Mouse (Mus musculus) lung, embryonic 16.5 days (tissue): ENCODE data around the gene 2610507B11Rik. TPM values are rescaled to one million over a fixed set of nuclear protein-coding genes. Genes with fewer than 3 reads are reported as not detected.

ENCODE experiments used
- ATAC-seq: fragments of 200-750 bp; cut with Nextera tagmentation; 2 replicates; pipeline ENCODE4 v1.8.0; 2017; ENCODE audit warnings: low read depth, mild to moderate bottlenecking, moderate library complexity
- H3K27ac ChIP-seq: fragments of 300-500 bp; sonication (generic); 2 replicates; pipeline ENCODE4 v1.5.1; 2014; ENCODE audit warnings: mild to moderate bottlenecking, control low read depth, low read length
- H3K27me3 ChIP-seq: fragments of 300-500 bp; sonication (generic); 2 replicates; pipeline ENCODE4 v1.6.1; 2014; ENCODE audit warnings: low read depth, low read length, mixed read lengths; ENCODE audit not compliant: control insufficient read depth, insufficient read depth
- H3K36me3 ChIP-seq: fragments of 300-500 bp; sonication (generic); 2 replicates; pipeline ENCODE4 v1.6.1; 2014; ENCODE audit warnings: low read length; ENCODE audit not compliant: control insufficient read depth, insufficient read depth
- H3K4me1 ChIP-seq: fragments of 300-500 bp; sonication (generic); replicated peaks from 2 replicates; pipeline ENCODE4 v1.6.1; 2014; ENCODE audit warnings: low read length, mixed read lengths; ENCODE audit not compliant: control insufficient read depth, insufficient read depth
- H3K4me2 ChIP-seq: fragments of 300-500 bp; sonication (generic); 2 replicates; pipeline ENCODE4 v1.6.1; 2014; ENCODE audit warnings: low read depth, low read length, control low read depth
- H3K4me3 ChIP-seq: fragments of 300-500 bp; sonication (generic); 2 replicates; pipeline ENCODE4 v1.5.1; 2014; ENCODE audit warnings: mild to moderate bottlenecking, low read length, control low read depth
- H3K9ac ChIP-seq: fragments of 300-500 bp; sonication (generic); 2 replicates; pipeline ENCODE4 v1.6.1; 2014; ENCODE audit warnings: low read length, control low read depth
- H3K9me3 ChIP-seq: fragments of 300-500 bp; sonication (generic); 2 replicates; pipeline ENCODE4 v1.6.1; 2016; ENCODE audit warnings: low read length; ENCODE audit not compliant: control insufficient read depth
- WGBS: fragments of 180-500 bp; shearing (Covaris S2); extraction: QIAGEN DNeasy Blood & Tissue Kit; methylation state at CpG from one replicate; pipeline ENCODE4 v1.1.7; 2014; 5-methylcytosine and 5-hydroxymethylcytosine counted together
- polyA plus RNA-seq: library from polyadenylated mRNA; unstranded; fragments of >200 nt; fragmentation: Nextera tagmentation; extraction: Ambion mirVana; gene quantifications from 2 replicates; pipeline ENCODE4 v1.2.1, GENCODE M21; 2015

2610507B11Rik gene
- polyA plus RNA-seq, 1 experiment from 2014 or later, result 63.5 TPM

DNA sequence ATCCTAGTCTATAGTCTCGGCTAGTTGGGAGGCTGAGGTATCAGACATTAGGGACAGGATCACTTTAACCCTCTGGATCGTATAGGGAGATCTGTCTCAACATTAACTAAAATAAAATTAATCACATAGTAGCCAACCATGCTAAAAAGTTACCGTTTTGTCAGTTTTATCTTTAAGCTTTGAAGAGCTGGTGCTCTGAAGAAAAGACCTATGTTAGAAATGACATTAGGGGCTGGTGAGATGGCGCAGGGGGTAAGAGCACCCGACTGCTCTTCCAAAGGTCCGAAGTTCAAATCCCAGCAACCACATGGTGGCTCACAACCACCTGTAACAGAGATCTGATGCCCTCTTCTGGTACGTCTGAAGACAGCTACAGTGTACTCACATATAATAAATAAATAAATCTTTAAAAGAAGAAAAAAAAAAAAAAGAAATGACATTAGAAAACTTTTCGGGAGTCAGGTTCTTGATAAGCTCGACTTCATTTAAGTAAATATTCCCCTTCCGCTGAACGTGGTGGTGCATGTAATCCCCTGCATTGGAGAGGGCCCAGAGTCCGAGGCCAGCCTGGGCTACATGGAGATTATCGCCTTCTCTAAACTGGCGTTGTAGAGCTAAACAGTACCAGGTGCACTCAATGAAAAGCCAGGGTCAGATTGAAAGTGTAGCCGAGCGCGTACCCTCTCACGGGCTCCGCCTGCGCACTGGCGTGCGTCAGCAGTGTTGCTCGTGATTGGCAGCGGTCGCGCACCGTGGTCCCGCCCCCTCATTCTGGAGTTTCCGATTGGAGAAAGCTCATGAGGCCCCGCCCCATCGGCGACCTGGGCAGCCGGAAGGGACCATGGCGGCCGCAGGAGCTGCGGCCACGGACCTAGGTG, 66.3 kb downstream of the 2610507B11Rik start, which contains the start of gene Pigs:
Pigs (plus strand) TSS at position 782 of the 878 bp plus-strand sequence.
- Histone ChIP-seq H3K4me2 (peak within 1 kb of the TSS; percentile 93), H3K36me3 (no peaks in the 10 kb centered on the region), H3K9me3 (no peaks in the 10 kb centered on the region), H3K9ac (peak within 1 kb of the TSS; percentile 89), H3K4me1 (peaks cover 15% of the 10 kb centered on the region), H3K27ac (peak within 1 kb of the TSS; percentile 55; the same call in 1 of the 2 replicates), H3K27me3 (no peaks in the 10 kb centered on the region), H3K4me3 (peak within 1 kb of the TSS; percentile 66)
- 10% methylated on average over 37 of the region's 37 CpGs for WGBS
- peak; percentile 98 for ATAC-seq

DNA sequence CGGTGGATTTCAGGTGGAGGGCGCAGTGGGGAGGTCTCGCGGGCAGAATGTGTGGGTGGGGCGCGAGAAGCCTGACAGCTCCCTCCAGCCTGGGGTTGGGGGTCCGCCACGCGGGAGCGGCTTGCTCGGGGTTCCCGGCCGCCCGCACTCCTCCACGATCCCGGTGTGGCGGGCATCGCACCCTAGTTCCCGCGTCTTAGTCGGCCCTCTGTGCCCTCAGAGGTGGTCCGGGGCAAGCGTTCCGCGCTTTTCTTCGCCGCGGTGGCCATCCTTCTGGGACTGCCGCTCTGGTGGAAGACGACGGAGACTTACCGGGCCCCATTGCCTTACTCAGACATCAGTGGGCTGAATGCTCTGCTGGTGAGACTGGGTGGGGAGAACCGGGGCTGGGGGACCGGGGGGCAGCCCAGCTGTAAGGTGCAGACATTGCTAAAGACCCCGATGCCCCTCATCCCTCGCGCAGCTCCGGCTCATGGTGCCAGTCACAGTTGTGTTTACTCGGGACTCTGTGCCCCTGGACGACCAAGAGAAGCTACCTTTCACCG, 67.0 kb downstream of the 2610507B11Rik start:
- peak; percentile 40 for ATAC-seq
- H3K27ac ChIP-seq, result no peak overlapping the region

DNA sequence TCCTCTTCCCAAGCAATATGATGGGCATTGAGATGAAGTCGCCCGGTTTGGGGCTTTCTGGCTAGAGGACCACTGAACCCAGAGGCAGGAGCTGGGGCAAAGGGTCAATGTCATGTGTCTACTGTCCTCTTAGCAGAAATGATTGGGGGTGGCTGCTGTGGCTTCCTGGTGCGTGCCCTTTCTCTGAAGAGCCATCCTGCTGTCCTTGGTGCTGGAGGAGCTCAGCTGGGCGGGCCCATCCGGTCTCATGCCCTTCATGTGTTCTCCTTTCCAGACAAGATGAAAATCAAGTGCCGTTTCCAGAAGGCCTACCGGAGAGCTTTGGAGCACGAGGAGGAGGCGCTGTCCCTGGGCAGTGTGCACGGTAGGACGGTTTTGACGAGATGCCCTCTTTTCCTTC, 71.1 kb downstream of the 2610507B11Rik start:
- ATAC-seq, result no peak
- no peak overlapping the region for H3K4me2 ChIP-seq
- no peaks in the 10 kb centered on the region for H3K9me3 ChIP-seq
- no peak overlapping the region for H3K4me3 ChIP-seq
- no peak overlapping the region for H3K9ac ChIP-seq
- peaks cover 10% of the 10 kb centered on the region for H3K4me1 ChIP-seq
- WGBS, result 92% methylated on average over 12 of the region's 12 CpGs
- H3K27me3 ChIP-seq, result no peaks in the 10 kb centered on the region
- H3K36me3 ChIP-seq, result peaks cover 2% of the 10 kb centered on the region
- H3K27ac ChIP-seq, result no peak overlapping the region

More for the DNA sequence above, 67.0 kb downstream of the 2610507B11Rik start:
- Histone ChIP-seq H3K4me2 (peak overlapping the region; percentile 93), H3K4me1 (peaks cover 10% of the 10 kb centered on the region), H3K9ac (peak overlapping the region; percentile 89), H3K9me3 (no peaks in the 10 kb centered on the region), H3K4me3 (peak overlapping the region; percentile 66), H3K36me3 (no peaks in the 10 kb centered on the region), H3K27me3 (no peaks in the 10 kb centered on the region)
- WGBS, result under 1% methylated on average over 39 of the region's 41 CpGs

GRCm38 (mm10) chr11:78333992-78334391, 72.4 kb downstream of the 2610507B11Rik start:
- WGBS, result 88% methylated on average over 5 of the region's 5 CpGs

DNA sequence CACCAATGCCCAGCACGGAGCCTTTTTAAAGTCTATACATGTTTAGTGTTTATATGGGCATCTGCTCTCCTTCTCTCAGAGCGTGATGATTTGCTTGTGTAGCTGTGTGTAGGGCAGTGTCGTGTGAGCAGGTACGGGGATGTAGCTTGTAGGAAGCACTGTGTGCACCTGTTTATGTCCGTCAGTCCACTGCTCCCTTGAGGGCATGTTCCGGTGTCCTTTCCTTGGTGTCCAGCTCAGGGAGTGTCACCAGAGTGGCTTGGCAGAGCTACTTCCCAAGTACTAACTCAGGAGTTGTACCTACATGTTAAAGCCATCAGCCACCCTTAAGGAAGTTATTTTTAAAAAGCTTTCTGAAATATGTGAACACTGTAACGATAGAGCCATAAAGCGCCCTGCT, 75.5 kb downstream of the 2610507B11Rik start:
- no peak overlapping the region for H3K27ac ChIP-seq
- H3K4me3 ChIP-seq, result no peak overlapping the region
- no peak overlapping the region for H3K9ac ChIP-seq
- no peaks in the 10 kb centered on the region for H3K4me1 ChIP-seq
- peaks cover 7% of the 10 kb centered on the region for H3K36me3 ChIP-seq
- no peaks in the 10 kb centered on the region for H3K27me3 ChIP-seq
- WGBS, result 93% methylated on average over 8 of the region's 8 CpGs
- H3K9me3 ChIP-seq, result no peaks in the 10 kb centered on the region
- H3K4me2 ChIP-seq, result no peak overlapping the region
- ATAC-seq, result no peak

More at GRCm38 (mm10) chr11:78333992-78334391, 72.4 kb downstream of the 2610507B11Rik start:
- ATAC-seq, result no peak
- Histone ChIP-seq H3K4me1 (peaks cover 7% of the 10 kb centered on the region), H3K4me3 (no peak overlapping the region), H3K4me2 (no peak overlapping the region), H3K27ac (no peak overlapping the region), H3K9me3 (no peaks in the 10 kb centered on the region), H3K27me3 (no peaks in the 10 kb centered on the region), H3K9ac (no peak overlapping the region), H3K36me3 (peaks cover 2% of the 10 kb centered on the region)

Other genes with a start within 250 kb of the 2610507B11Rik start
- 14.5 and 15.3 TPM in 2 replicates for gene Dhrs13, start 229.5 kb upstream of the 2610507B11Rik start, polyA plus RNA-seq
- 67.6 and 70.0 TPM in 2 replicates for gene Flot2, start 223.8 kb upstream of the 2610507B11Rik start, polyA plus RNA-seq
- 35.0 and 35.1 TPM in 2 replicates for gene Eral1, start 181.4 kb upstream of the 2610507B11Rik start, polyA plus RNA-seq
- gene Fam222b, start 167.1 kb upstream of the 2610507B11Rik start, polyA plus RNA-seq, result 13.6 and 17.1 TPM in 2 replicates
- 84.2 and 96.3 TPM in 2 replicates for gene Traf4, start 96.2 kb upstream of the 2610507B11Rik start, polyA plus RNA-seq
- 20.6 and 22.3 TPM in 2 replicates for gene Nek8, start 85.1 kb upstream of the 2610507B11Rik start, polyA plus RNA-seq
- 24.4 and 25.9 TPM in 2 replicates for gene Tlcd1, start 85.0 kb upstream of the 2610507B11Rik start, polyA plus RNA-seq
- 1,346 and 1,426 TPM in 2 replicates for gene Rpl23a, start 78.2 kb upstream of the 2610507B11Rik start, polyA plus RNA-seq
- gene Rab34, start 73.3 kb upstream of the 2610507B11Rik start, polyA plus RNA-seq, result 117 and 129 TPM in 2 replicates
- gene Proca1, start 68.4 kb upstream of the 2610507B11Rik start, polyA plus RNA-seq, result 5.3 and 6.8 TPM in 2 replicates
- 81.9 and 84.7 TPM in 2 replicates for gene Sdf2, start 16.0 kb upstream of the 2610507B11Rik start, polyA plus RNA-seq
- gene Supt6, start 15.8 kb upstream of the 2610507B11Rik start, polyA plus RNA-seq, result 24.6 and 26.2 TPM in 2 replicates
- 0.13 and 0.35 TPM in 2 replicates for gene BC030499, start 29.1 kb downstream of the 2610507B11Rik start, polyA plus RNA-seq
- gene Spag5, start 39.8 kb downstream of the 2610507B11Rik start, polyA plus RNA-seq, result 44.9 and 46.7 TPM in 2 replicates
- 8.9 and 12.1 TPM in 2 replicates for gene Aldoc, start 61.2 kb downstream of the 2610507B11Rik start, polyA plus RNA-seq
- gene Pigs, start 66.7 kb downstream of the 2610507B11Rik start, polyA plus RNA-seq, result 81.8 and 84.8 TPM in 2 replicates
- 26.6 and 27.2 TPM in 2 replicates for gene Unc119, start 81.7 kb downstream of the 2610507B11Rik start, polyA plus RNA-seq
- 0.77 and 1.2 TPM in 2 replicates for gene Foxn1, start 124.8 kb downstream of the 2610507B11Rik start, polyA plus RNA-seq
- gene Slc13a2, start 160.5 kb downstream of the 2610507B11Rik start, polyA plus RNA-seq, result 0.15 and 0.47 TPM in 2 replicates
- gene Slc46a1, start 203.9 kb downstream of the 2610507B11Rik start, polyA plus RNA-seq, result 12.2 TPM in 2 replicates
- gene Sarm1, start 236.0 kb downstream of the 2610507B11Rik start, polyA plus RNA-seq, result 0.97 and 1.2 TPM in 2 replicates
- gene Vtn, start 237.3 kb downstream of the 2610507B11Rik start, polyA plus RNA-seq, result 1.5 and 14.5 TPM in 2 replicates
- not detected in 2 replicates for gene Sebox, start 241.7 kb downstream of the 2610507B11Rik start, polyA plus RNA-seq